Mouse (Mus musculus) testis, adult 2 months (tissue): ENCODE measurements at regions not wholly inside any gene's neighbourhood (a gene's known extent, or its start where the extent isn't known, plus 50 kb on each side); places are given as distances from the start of the nearest gene placed in this dataset.

Experiments used
- H3K27ac ChIP-seq: fragments of 200-500 bp; 2 replicates; pipeline ENCODE4 v1.5.1; 2012; ENCODE audit warnings: low read depth, low read length; ENCODE audit not compliant: control insufficient read depth, insufficient read depth
- H3K27me3 ChIP-seq: fragments of 200-500 bp; 2 replicates; pipeline ENCODE4 v1.6.1; 2012; ENCODE audit warnings: mild to moderate bottlenecking, low read length, moderate library complexity; ENCODE audit not compliant: control insufficient read depth, insufficient read depth
- H3K36me3 ChIP-seq: fragments of 200-500 bp; 2 replicates; pipeline ENCODE4 v1.6.1; 2012; ENCODE audit warnings: mild to moderate bottlenecking, low read length; ENCODE audit not compliant: control insufficient read depth, insufficient read depth
- H3K4me1 ChIP-seq: fragments of 200-500 bp; 2 replicates; pipeline ENCODE4 v1.6.1; 2012; ENCODE audit warnings: low read length; ENCODE audit not compliant: control insufficient read depth, insufficient read depth
- H3K4me3 ChIP-seq: fragments of 200-500 bp; 2 replicates; pipeline ENCODE4 v1.5.1; 2012; ENCODE audit warnings: low read depth, mild to moderate bottlenecking, low read length, moderate library complexity, mixed read lengths; ENCODE audit not compliant: control insufficient read depth
- CTCF ChIP-seq: fragments of 200-500 bp; IDR thresholded peaks from 2 replicates; pipeline ENCODE4 v1.5.1; 2012; ENCODE audit warnings: low read depth, mild to moderate bottlenecking, inconsistent platforms, low read length, moderate library complexity; ENCODE audit not compliant: control insufficient read depth, insufficient read depth, insufficient replicate concordance
- POLR2A ChIP-seq: fragments of 200-500 bp; IDR thresholded peaks from 2 replicates; pipeline ENCODE4 v1.6.1; 2012; ENCODE audit warnings: low read depth, mild to moderate bottlenecking, inconsistent platforms, low read length, moderate library complexity; ENCODE audit not compliant: control insufficient read depth

DNA sequence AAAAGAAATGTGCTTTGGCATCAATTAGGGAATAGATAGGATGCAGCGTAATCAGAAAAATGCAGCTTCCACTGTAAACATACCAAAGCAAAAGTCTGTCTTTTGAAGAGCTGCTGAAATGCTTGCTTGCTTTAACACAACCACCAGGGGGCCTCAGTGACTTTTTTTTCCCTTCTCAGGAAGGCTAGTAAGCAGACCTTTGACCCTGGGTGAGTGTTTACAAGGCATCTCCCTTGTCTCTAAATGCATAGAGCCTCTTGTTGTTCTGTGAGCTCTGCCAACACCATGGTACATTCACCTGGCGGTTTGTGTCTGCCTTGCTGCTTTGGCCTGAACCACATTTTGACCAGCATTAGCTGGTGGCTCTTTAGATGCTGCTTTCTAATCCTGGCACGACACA, 191.9 kb upstream of the C9orf72 start:
- no peak for TF ChIP-seq POLR2A
- no peak for TF ChIP-seq CTCF
- H3K27me3 ChIP-seq = no peaks in the 10 kb centered on the region
- H3K36me3 ChIP-seq = no peaks in the 10 kb centered on the region
- no peaks in the 10 kb centered on the region for H3K4me1 ChIP-seq
- H3K4me3 ChIP-seq = no peak overlapping the region
- no peak overlapping the region for H3K27ac ChIP-seq

DNA sequence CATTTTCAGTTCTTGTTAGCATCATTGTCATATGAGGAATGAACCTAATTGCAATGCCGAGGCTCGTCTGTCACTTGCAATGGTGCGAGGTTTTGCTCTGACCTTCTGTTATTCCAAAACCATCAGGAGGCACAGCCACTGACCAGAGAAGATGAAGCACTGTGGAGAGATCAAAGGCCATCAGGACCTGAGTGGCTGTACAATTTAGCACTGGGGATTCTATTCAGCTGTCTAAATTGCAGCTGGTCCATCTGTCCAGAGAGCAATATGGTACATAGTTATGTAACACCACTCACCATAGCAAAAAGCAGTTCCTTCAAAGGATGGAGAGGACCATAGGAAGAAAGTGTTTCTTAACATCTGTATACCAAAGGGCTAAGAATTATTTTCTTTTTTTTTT, 187.5 kb upstream of the C9orf72 start:
- Histone ChIP-seq H3K27ac (no peak overlapping the region), H3K4me1 (no peaks in the 10 kb centered on the region), H3K36me3 (no peaks in the 10 kb centered on the region), H3K27me3 (no peaks in the 10 kb centered on the region), H3K4me3 (no peak overlapping the region)
- TF ChIP-seq CTCF (no peak), POLR2A (no peak)

DNA sequence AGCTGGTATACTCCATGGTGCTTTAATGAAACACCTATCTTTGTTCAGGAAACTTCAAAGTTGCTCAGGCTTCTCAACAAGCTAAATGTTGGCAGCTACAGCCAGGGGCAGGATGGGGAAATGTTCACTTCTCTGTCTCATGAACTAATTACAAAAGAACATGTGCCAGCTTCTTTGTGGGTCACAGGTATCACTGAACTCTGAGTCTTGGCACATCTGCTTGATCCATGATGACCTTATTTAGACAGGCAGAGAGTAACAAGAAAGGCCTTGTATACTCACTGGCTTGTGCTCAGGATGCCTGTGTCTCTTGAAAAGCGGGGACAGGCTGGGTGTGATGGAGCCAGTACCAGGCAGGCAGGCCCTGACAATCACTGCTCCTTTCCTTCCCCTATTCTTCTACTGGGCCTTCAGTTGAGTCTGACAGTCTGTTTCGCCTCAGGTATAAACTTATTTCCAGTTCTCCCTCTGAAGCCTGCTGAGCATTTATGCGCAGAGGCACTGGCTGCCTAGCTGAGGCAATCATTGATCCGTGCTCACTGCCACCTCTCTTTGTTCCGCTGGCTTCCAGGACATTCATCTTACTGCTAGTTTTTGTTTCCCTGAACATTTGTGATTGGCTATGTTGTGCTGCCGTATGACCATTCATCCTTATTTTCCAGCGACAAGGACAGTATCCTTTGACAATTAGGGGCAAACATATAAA, 179.5 kb upstream of the C9orf72 start:
- TF ChIP-seq CTCF (no peak), POLR2A (no peak)
- Histone ChIP-seq H3K4me3 (no peak overlapping the region), H3K4me1 (no peaks in the 10 kb centered on the region), H3K27ac (no peak overlapping the region), H3K27me3 (no peaks in the 10 kb centered on the region), H3K36me3 (no peaks in the 10 kb centered on the region)

DNA sequence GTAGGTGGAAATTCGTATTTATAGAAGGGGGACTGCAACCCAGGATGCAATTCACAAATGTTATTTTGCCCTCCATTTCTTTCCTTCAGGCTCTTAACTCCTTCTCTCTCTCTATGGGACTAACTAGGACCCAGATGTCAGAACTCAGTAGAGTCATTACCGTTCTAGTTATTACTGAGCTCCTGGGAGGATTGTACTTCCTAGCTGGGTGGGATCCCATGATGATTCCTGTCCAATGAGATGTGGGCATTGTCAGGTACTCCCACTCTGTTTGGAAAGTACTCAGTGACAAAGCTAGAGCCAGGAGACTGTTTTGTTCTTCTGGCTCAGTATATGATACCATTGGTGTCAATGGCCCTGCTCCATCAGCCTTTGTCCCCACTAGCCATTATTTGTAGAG, 178.1 kb upstream of the C9orf72 start:
- Histone ChIP-seq H3K4me1 (no peaks in the 10 kb centered on the region), H3K27me3 (no peaks in the 10 kb centered on the region), H3K36me3 (no peaks in the 10 kb centered on the region), H3K27ac (no peak overlapping the region), H3K4me3 (no peak overlapping the region)
- TF ChIP-seq POLR2A = no peak

DNA sequence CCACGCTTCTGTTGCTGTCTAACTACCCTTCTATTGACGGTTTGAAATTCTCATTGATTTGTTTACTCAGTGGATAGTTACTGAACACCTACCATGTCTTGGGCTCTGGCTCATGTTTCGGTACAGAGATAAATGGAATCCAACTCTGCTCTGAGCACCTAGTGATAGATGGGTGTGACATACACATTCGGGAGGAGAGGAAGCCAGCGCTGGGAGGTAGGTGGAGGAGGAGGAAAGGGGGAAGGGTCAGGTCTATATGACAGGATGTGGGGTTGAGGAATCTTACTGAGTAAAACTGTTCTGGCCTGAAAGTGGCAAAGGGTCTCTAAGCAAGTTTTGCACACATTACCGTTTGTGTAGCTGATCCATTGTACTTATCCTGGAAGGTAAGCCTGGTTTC, 177.6 kb upstream of the C9orf72 start:
- Histone ChIP-seq H3K36me3 (no peaks in the 10 kb centered on the region), H3K27ac (no peak overlapping the region), H3K4me3 (no peak overlapping the region), H3K4me1 (no peaks in the 10 kb centered on the region), H3K27me3 (no peaks in the 10 kb centered on the region)
- TF ChIP-seq CTCF = no peak
- TF ChIP-seq POLR2A = no peak

DNA sequence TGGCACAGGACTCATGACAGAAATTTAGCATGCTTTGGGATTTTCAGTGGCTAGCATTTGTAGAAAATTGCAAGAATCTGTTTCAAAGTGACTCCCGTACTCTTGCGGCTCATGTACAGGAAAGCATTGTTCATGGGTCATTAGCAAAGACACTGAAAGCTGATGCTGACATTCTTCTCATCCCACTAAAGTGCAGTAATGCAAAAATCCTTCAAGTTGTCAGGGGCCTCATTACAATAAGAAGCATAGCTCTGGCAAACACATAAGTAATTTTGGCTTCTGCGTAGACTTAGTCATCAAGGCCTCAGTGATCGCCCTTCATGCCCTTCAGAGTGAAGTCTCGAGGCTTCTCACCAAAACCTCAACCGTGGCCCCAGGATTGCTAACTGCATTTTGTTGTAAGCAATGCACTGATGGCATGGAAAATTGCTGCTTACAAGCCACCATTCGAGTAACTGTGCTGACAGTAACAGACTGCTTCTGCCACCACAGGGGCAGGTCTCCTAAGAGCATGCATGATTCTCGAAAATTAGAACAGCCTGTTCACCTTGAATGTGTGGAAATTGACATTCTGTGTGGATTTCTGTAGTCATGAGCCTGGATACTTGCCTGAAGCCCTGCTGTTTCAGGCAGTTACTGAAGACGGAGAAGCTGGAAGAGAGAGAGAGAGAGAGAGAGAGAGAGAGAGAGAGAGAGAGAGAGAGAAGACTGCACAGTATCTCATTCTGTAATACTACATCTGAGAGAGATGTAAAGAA, 176.6 kb upstream of the C9orf72 start:
- H3K4me3 ChIP-seq = no peak overlapping the region
- no peaks in the 10 kb centered on the region for H3K27me3 ChIP-seq
- TF ChIP-seq CTCF (no peak), POLR2A (no peak)
- H3K27ac ChIP-seq = no peak overlapping the region
- no peaks in the 10 kb centered on the region for H3K36me3 ChIP-seq
- no peaks in the 10 kb centered on the region for H3K4me1 ChIP-seq

DNA sequence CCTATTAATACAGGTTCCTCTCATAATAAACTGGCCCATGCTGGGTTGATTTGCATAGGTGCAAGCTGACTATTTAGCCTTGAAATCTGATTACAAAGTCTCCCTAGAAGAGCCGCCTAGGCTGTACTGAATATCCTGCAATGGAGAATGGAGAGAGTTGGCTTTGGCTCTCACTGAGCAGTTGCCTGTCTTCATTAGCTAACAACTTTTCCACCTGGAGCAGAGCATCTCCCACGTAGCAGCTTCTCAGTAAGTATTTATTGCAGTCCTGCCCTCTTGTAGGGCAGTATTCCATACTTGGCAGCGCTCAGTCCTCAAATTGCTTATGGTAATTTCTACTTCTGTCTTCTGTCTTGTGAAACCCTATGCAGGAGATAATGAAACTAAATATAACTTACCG, 175.8 kb upstream of the C9orf72 start:
- H3K4me1 ChIP-seq = no peaks in the 10 kb centered on the region
- H3K27me3 ChIP-seq = no peaks in the 10 kb centered on the region
- H3K36me3 ChIP-seq = no peaks in the 10 kb centered on the region
- H3K4me3 ChIP-seq = no peak overlapping the region
- no peak overlapping the region for H3K27ac ChIP-seq
- TF ChIP-seq POLR2A = no peak
- TF ChIP-seq CTCF = no peak
